Mouse (Mus musculus) G1E (cell line): ENCODE measurements around the gene Alg1.

Experiments
- CTCF ChIP-seq: IDR thresholded peaks from 2 replicates; pipeline ENCODE4 v1.5.1; 2012; ENCODE audit warnings: low read depth, low read length, inconsistent platforms, mixed read lengths
- GATA1 ChIP-seq: IDR thresholded peaks from 2 replicates; pipeline ENCODE4 v1.6.1; 2012; ENCODE audit warnings: borderline replicate concordance, low read length, inconsistent platforms, mixed read lengths

DNA sequence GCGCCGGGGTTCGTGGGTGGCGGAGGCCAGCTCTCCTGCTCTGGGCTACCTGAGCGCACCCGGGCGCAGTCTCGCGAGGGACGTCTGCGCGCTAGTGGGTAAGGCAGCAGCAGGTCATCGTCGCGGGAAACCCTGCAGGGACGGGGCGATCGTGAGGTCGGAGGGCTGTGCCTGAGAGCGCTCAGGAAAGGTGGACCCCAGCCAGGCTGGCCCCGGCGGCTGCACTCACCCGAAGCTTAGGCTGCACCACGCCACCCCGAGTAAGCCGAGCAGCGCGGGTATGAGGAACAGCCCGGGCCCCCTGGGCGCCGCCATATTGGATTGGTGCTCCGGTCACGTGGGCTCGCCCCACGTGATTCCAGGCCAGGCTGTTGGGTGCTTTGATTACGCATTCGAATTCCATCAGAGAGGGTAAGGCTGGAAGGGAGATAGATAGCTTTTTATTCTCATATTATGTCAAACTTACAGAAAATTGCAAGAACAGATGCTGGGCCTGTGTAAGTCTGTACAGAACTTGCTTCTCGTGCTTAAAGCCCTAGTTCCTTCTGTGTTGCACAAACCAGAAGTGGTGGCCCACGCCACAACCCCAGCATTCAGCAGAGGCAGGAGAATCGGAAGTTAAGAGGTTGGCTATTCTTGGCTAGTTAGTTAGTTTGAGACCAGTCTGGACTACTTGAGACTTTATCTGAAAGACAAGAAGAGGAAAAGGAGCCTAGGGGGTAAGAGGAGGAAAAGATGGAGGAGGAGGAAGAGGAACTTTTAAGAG is 29.6 kb upstream of the Alg1 start, which contains the start of gene Nagpa:
- TF ChIP-seq CTCF (no peak), GATA1 (no peak)
